Mouse (Mus musculus) megakaryocyte progenitor cell, adult 5-6 weeks (primary cell): Measurements from ENCODE around the gene 2010111I01Rik. TPM values are rescaled to one million over a fixed set of nuclear protein-coding genes. Genes with fewer than 3 reads are reported as not detected.
"Not testable (repeated sequence)": the region's sequence is repeated elsewhere in the genome, so short reads cannot be mapped to it uniquely, and the experiment has no call there.

ENCODE experiments used
- ATAC-seq: replicated peaks from 2 replicates; pipeline ENCODE4 v1.8.0; 2016; ENCODE audit warnings: mild to moderate bottlenecking, moderate TSS enrichment, inconsistent platforms; ENCODE audit not compliant: poor library complexity
- total RNA-seq, 2 experiments: library from RNA; stranded (forward) in 1 of 2; stranded (reverse) in 1 of 2; fragments of 157-497, 149-512 nt in 1 of 2; fragments of 200-1000 nt in 1 of 2; gene quantifications; 2 replicates each; pipeline versions ENCODE4 v1.2.3 to v1.2.4; 2015 to 2017

Gene 2010111I01Rik
- total RNA-seq, 2 experiments from 2014 or later = 53.7 to 90.2 TPM

- ATAC-seq = peak; percentile 77
Observed at GRCm38 (mm10) chr13:63073911-63074675, 109.4 kb downstream of the 2010111I01Rik start.

GRCm38 (mm10) chr13:63074676-63074991, 109.9 kb downstream of the 2010111I01Rik start:
- ATAC-seq = no peak

- no peak for ATAC-seq
Observed at GRCm38 (mm10) chr13:63075331-63075855, 110.7 kb downstream of the 2010111I01Rik start.

GRCm38 (mm10) chr13:63080191-63080590, 115.5 kb downstream of the 2010111I01Rik start:
- no peak for ATAC-seq

- ATAC-seq = no peak
Observed at GRCm38 (mm10) chr13:63080823-63081222, 116.1 kb downstream of the 2010111I01Rik start.

GRCm38 (mm10) chr13:63082555-63083136, 118.0 kb downstream of the 2010111I01Rik start:
- ATAC-seq = no peak

GRCm38 (mm10) chr13:63083139-63083538, 118.4 kb downstream of the 2010111I01Rik start:
- ATAC-seq = not testable (repeated sequence)

- no peak for ATAC-seq
Observed at GRCm38 (mm10) chr13:63083663-63084062, 119.0 kb downstream of the 2010111I01Rik start.

- ATAC-seq = no peak
Observed at GRCm38 (mm10) chr13:63087865-63088683, 123.4 kb downstream of the 2010111I01Rik start.

- ATAC-seq = no peak
Observed at GRCm38 (mm10) chr13:63089513-63089912, 124.8 kb downstream of the 2010111I01Rik start.

GRCm38 (mm10) chr13:63091246-63091645, 126.6 kb downstream of the 2010111I01Rik start:
- ATAC-seq = no peak

- ATAC-seq = no peak
Observed at GRCm38 (mm10) chr13:63092299-63092698, 127.6 kb downstream of the 2010111I01Rik start.

- no peak for ATAC-seq
Observed at GRCm38 (mm10) chr13:63092874-63093273, 128.2 kb downstream of the 2010111I01Rik start.

GRCm38 (mm10) chr13:63093636-63094035, 128.9 kb downstream of the 2010111I01Rik start:
- no peak for ATAC-seq

- ATAC-seq = no peak
Observed at GRCm38 (mm10) chr13:63094317-63095131, 129.8 kb downstream of the 2010111I01Rik start.

- no peak for ATAC-seq
Observed at GRCm38 (mm10) chr13:63096764-63097163, 132.1 kb downstream of the 2010111I01Rik start.

GRCm38 (mm10) chr13:63097440-63097930, 132.8 kb downstream of the 2010111I01Rik start:
- ATAC-seq = no peak

- no peak for ATAC-seq
Observed at GRCm38 (mm10) chr13:63101761-63102160, 137.1 kb downstream of the 2010111I01Rik start.

- no peak for ATAC-seq
Observed at GRCm38 (mm10) chr13:63102848-63103585, 138.3 kb downstream of the 2010111I01Rik start.

GRCm38 (mm10) chr13:63106574-63106973, 141.9 kb downstream of the 2010111I01Rik start:
- no peak for ATAC-seq
